Mouse (Mus musculus): ENCODE results near the gene Foxf1.

Foxf1 gene

DNA sequence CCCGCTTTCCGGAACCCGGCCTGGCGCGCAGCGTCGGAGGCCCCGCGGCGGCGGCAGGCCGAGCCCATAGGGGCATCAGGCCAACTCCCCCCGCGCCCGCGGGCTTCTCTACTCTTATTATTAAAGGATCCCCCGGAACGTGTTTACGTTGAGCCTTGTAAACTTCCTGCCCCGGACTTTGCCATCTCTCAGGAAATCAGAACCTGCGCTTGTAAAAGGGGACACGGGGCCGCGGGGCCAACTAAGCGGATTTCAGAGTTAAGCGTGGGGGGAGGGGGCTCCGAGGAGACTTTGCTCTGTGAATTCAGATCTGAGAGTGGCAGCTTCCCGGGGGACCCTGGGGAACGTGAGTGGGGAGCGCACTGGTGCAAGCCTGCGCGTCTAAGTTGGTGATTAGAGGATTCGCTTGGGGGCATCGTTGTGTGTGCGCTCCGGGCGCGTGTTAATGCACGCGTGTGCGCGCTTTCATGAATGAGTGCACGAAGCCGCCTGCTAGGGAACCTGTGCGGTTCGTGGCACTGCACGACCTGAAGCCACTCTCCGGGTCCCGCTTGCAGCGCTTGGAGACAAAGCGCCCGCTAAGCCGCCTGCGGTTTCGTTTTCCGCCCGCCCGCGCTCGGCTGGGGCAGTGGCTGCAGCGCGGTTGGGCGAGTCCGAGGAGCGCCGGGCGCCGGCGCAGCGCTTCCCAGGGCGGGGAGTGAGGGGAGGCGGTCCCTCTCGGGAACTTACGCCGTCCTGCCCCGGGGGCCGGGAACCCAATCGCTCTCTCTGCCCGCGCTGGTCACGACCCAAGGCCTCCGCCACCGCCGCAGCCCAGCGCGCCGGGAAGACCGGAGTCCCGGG is 872 bp upstream of the Foxf1 start:
- peak; percentile 43 to 58 for DNase-seq

DNA sequence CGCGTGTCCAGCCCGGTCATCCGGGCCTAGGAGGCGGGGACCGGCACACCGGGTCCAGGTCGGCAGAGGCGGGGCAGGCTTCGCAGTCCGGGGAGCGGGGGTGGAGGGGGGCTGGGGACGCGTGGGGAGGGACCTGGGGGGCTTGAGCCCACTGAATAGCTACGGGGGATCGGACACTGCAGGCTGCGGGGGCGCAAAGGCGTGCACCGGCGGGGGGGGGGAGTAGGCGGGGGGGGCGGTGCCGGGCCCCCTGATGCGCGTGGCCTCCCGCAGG is 313 bp upstream of the Foxf1 start:
- DNase-seq = no peak

DNA sequence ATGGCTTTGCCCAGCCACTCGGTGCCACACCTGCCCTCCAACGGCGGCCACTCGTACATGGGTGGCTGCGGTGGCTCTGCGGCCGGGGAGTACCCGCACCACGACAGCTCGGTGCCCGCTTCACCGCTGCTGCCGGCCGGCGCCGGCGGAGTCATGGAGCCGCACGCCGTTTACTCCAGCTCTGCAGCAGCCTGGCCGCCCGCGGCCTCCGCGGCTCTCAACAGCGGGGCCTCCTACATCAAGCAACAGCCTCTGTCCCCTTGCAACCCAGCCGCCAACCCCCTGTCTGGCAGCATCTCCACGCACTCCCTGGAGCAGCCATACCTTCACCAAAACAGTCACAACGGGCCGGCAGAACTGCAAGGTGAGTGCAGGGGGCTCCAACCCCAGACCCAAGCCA is 825 bp downstream of the Foxf1 start:
- DNase-seq = no peak

DNA sequence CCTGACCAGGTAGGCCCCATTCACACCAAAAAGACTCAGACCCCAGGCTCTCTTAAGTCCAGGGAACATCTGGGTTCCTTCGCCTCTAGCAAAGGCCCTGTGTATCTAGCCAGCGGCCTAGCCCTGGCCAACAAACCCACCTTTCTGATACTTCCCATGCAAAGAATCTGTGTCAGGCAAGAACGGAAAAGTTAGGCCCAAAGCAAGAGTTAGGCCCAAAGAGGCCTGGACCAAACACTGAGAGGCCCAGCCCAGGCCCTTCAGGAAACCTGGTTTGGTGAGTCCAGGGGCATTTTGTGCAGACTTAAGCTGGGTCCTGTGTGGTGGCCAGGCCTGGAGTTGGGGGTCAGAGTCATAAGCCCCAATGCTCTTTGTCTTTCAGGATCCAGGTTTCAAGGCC is 1.4 kb downstream of the Foxf1 start:
- no peak for DNase-seq

DNA sequence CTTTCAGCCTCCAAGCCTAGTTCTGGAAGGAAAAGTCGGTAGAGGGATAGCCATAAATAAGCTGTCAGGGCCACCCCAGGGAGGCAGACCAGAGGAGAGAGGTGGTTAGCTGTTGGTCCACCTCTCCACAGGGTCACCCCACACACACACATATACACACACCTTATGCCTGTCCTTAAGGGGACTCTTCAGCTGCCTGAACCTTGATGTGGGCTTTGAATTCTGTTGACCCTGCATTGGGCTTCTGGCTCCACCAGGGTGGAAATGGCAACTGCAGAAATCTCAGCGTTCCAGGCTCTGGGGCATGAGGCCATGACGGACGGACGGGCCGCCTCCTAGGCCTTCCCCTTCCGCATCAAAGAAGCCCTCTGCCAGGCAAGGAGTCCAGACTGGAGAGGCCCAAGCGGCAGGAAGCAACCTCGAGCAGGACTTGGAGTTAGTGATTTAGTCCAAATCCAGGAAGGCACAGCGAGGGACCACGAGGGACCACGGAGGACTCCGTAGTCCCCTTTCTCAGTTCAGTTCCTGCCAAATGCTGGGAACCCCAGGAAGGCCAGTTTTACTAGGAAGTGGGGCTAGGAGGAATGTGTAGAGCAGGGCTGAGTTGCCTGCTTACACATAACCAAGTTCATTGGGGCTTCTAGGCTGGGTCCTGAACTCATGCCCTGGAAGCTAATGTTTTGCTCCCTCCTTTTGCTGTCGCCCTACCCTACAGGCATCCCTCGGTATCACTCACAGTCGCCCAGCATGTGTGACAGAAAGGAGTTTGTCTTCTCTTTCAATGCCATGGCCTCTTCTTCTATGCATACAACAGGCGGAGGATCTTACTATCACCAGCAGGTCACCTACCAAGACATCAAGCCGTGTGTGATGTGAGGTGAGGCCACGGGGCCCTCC is 2.1 kb downstream of the Foxf1 start:
- no peak for DNase-seq

DNA sequence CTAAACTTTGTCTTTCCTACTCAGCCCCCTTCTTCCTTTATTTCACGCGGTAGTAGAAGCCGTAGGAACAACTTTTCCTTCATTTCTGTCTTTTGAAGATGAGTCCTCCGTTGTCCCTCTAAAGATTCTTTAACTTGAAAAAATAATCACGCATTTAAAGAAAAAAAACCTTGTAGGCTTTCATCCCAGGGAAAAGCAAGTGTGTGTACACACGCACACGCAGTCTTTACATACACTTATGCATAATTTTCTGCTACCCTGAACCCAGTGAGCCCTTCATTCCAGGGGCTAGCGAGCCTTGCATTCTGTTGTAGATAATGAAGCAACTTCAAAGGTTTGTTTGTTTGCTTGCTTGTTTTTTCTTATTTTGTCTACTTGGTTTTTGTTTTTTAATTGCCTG is 4.1 kb downstream of the Foxf1 start:
- no peak for DNase-seq

DNA sequence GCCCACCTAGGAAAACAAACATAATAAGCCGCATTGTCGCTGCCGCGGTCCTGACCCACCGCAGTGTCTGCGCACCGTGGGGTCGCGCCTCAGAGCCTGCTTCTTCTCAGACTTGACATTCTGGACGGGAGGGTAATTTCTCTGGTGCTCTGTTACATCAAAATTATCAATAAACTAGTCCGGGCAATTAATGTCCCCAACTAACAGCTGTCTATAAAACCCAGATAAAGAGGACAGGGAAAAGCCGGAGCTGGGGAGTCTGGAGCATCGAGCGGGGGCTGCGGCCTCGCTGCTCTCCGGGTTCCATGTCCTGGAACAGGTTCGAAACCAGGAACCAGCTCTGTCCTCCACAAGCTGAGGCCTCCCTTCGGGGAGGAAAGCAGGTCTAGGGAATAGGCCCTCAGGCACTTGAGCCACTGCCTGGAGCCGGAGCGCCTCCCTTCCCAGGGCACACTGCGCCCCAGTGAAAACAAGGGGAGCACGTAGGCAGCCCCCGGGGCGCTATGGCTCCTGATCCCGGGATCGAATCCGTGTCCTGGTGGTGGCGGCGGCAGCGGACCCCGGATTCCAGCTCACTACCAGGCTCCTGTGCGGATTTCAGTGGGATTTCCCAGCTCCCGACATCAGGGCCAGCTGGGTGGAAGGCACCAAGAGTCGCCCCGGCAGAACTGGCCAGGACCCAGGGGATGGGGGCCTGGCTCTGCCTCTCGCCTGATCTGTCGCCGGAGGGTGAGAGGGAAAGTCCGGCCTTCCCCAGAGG is 4.9 kb downstream of the Foxf1 start:
- no peak for DNase-seq

DNA sequence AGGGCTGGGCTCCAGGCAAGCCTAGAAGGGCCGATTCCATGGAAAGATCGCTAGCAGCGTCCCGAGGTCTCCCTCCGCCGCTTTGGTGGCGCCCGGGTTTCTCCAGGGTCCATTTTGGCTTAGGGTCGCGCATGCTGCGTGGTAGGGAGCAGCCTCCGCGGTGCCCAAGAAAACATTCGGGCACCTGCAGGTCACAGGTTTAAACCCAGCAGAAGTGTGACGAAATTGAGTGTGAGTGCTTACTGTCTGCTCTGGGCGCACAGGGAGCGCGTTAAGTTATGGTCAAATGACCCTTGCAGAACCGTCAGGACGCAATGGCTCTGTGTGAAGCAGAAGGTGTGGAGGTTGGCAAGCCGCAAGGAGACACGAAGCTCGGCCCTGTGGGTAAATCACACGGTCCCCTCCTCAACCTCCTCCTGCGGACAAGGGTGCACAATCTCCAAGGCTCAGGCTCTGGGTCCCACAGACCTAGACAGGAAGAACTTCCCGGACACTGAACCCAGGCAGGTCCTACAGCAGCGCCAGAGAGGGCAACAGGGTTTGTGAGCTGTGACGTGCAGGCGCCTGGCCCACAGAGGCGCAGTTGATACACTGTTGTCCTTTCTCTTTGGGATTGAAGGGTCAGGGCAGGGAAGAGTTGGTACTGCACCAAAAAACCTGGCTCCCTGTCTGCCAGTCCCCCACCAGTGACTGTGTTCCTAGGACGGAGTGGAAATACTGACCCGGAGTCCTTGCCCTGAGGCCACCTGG is 5.6 kb downstream of the Foxf1 start:
- DNase-seq = no peak

DNA sequence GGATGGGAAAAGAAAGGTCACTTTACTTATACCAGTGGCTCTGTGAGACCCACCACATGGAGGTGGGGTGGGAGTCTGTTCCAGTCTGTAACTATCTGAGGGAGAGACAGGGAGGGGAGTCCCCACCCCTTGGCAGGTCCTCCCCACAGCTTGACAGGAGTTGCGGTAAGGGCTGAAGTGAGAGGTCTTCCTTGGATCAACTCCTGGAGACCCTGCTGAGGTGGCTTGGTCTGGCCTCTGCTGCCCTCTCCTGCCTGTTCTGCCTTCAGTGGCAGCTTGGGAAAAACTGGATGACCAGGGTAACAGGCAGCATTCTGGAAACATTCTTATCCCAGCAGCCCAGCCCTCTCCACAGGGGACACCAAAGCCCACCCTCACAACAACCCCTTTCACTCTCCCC is 6.5 kb downstream of the Foxf1 start:
- no peak for DNase-seq

DNA sequence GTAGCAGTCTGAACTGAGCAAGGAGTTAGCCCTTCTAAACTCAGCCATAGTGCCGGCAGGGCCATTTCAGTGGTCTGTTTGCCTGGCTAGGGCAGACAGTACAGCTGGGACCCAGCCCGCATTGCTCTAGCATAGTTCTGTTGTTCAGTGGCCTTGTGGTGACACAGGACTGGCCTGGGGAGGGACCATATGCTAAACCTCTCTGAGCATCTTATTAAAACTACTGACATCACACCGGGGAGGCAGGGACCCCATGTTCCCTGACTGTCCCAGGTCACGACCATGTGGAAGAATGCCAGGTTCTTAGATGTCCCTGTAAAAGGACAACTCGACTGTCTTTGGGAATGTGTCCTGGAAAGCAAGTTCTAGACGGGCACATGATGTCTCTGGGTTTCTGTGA is 8.0 kb downstream of the Foxf1 start:
- no peak for DNase-seq

DNA sequence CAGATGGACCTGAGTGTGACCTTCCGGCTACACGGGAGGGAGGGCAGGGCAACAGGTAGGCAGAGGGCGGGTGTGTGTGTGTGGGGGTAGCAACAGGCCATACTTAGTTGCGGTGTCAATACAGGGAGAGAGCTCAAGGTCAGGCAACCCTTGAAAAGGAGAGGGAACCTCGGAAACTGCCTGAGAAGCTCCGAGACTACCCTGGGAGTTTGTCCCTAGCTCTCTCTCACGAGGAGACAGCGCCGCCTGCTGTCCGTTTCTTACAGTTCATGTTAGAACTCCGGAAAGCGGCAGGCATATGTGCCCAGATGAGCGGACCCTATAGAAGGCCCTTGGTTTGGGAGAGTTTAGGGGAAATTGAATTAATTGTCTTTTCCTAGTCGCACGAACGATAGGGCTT is 8.4 kb downstream of the Foxf1 start:
- DNase-seq = peak; percentile 50 to 84

DNA sequence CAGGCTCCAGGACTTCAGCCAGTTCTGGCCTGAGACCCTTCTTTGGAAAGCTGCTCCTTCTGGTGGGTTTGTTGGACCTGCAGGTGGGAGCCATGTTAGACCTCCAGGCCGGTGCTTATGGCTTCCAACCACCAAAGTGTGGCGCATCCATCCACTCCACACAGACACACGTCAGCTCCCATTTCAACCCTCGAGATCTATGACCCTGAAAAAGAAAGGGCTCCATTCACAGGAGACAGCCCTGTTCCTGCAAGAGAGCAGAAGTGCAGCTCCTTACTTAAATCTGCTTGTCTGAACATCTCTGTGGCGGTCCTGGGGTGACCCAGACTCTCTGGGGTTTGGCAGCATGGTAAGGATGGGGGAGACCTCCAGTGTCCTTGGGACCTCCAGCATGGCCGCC is 9.3 kb downstream of the Foxf1 start:
- no peak for DNase-seq

DNA sequence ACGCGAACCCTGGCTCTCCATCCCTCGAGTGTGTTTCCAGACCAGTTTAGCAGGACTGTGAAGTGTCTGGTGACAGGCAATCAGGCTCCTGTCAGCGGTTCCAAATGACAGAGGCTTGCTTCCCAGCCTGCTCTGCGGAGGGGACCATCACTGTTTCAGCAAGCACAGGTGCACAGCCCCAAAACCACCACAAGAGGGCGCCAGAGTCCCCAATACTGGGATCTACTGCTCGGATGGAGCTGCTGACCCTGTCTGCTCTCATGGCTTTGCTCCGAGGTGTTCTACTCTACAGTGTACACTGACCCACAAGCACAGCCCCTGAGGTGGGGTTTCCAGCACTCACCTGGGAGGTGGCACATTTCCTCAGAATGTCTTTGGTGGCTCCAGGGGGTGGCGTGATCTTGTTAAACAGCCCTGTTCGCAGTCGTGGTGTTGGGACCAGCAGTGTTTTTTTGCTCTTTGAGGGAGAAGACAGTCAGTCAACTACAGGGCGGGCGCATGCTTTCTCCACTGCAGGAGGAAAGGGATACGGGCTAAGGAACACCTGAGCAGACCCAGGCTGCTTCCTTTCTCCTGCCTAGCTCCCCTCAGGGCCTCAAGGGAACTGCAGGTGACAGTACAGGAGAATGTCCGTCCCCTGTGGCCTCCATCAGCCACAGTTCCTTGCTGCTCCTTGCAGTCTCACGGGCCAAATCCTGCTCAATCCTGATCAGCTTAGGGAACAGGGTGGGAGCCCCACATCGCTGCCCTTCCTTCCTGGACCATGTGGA is 20.0 kb downstream of the Foxf1 start:
- peak; percentile 45 to 71 for DNase-seq

DNA sequence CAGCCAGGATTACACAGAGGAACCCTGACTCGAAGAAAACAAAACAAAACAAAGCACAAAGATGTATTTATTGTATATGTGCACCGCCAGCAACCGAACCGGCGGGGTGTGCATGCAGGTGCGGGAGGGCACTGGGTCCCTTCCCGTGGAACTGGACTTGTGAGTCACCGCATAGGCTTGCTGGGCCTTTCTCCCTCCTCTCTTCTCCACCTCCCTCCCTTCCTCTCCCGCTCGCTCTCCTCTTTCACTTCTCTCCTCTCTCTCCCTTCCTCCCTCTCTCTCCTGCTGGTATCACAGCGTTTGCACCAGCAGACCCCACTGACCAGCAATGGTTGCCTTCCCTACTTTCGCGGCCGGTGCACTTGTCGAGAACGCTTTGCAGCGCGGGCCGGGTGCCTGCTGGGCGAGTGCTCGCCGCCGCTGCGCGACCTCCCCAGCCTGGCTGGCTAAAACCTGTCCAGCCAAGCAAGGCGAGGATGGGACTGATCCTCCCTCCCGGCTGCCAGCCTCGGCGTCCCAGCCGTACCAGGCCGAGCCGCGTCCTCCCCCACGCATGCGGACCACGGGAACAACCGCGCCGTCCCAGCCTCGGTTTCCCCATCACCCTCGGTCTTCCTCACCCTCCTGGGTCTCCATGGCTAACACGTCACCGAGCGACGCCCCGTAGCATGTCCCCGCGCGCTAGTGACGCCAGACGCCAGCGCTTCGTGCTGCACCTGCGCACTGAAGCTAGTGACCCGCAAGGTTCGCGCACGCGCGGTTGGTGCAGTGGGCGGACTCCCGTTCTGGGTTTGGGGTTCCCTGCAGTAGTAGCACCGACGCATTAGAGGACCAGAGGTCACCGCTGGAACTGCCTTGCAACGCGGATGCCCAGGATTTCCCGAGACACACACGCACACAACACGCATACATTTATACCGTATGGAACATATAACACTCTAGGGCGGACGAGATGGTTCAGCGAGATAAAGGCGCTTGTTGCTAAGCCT is 23.8 kb downstream of the Foxf1 start, which contains the start of gene Mthfsd:
Gene Mthfsd (minus strand): TSS at position 725 of the 989 bp plus-strand sequence.
- peak; percentile 97 to 99 for DNase-seq

DNA sequence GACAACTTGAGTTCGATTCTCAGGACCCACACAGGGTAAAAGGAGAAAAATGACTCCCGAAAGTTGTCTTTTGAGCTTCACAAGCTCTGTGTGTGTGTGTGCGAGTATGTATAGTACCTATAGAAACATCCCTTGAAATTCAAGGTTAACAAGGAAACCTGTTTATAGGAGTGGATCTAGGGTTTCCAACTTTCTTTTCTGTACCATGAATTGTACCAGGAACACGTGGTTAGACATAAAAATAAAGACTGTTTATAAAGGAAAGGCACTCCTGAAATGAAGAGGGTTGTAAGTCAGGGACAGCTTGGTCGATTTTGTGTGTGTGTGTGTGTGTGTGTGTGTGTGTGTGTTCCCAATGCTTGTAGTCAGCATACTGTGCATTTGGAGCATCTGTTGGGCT is 24.5 kb downstream of the Foxf1 start:
- no peak for DNase-seq

DNA sequence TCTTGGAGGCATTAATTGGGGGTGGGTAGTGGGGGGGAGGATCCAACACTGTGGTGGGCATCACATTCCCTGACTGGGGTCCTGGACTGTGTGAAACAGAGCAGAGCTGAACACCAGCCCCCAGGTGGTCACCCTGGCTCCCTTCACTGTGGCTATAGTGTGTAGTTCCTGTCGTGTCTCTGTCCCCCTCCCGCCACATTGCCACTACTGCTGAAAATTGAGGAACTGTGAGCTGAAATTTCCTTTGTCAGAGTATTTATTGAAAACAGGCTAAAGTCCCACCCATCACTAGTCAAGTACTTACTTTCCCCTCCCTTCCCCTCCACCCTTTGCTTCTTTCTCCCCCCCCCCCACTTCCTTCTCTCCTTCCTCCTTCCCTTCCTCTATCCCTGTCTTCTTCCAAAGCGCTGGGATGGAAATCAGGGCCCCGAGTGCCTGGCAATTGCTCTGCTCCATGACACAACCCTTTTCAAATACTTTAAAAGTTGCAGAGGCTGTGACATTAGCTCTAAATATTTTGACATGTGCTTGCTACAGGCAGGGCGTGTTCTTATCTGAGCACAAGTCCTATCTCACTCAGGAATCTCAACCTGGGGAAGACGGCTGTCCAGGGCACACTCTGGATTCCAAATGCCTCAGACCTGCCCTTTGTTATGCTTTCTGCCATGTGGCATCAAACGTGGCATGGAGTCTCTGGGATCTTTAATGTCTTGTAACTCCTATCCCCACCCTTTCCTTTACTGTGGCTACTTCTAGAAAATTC is 27.1 kb downstream of the Foxf1 start:
- DNase-seq = no peak

DNA sequence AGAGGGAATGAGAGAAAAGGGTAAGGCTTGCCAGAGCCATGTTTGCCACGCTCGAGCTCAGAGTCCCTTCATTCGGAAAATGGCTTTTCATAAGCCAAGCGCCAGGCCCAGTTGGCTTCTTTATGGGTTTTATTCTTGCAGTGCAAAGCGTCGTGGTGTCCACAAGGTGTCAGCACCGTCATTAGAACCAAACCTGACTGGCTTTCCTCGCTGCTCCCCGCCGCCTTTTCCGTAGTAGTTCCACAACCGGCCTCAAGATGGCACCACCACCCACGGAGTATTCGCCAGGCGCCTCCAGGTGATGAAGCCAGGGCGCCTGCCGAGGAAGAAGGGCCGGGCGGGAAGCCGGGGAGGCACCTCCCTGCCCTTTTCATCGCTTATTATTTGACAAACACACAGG is 29.1 kb downstream of the Foxf1 start:
- peak; percentile 92 to 97 for DNase-seq

DNA sequence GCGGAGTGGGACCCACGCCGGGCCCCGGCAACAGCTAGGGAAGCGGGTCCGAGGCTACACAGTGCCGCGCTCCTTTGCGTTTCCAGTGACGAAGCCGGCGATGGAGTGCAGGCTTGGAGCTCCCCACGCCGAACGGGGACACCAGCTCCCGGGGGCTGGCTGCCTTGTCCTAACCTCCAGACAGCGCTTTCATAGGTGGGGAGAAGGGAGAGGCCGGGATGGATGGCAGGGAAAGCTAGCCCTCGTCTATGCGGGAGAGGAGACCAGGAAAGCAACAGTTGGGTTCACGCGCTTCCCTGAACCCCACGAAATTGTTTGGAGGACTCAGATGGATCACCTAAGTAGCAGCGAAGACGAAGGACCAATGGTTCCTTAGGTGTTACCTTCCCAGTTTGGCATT is 30.9 kb downstream of the Foxf1 start:
- no peak for DNase-seq

DNA sequence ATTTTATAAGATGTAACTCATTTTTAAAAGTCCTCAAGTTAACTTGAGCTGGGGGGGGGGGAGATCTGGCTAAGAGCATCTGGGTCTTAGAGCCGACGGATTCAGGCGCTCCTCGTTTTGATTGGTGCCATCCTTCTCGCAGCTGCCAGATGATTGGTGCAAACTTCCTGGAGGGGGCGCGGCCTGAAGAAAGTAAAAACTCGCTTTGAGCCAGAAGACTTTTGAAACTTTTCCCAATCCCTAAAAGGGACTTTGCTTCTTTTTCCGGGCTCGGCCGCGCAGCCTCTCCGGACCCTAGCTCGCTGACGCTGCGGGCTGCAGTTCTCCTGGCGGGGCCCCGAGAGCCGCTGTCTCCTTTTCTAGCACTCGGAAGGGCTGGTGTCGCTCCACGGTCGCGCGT is 31.8 kb downstream of the Foxf1 start, which contains the start of gene Foxc2:
Gene Foxc2 (plus strand): TSS at position 224 of the 400 bp plus-strand sequence.
- peak; percentile 89 to 90 for DNase-seq

Measured in kidney, adult 8-10 months (tissue).